Mouse (Mus musculus) midbrain, postnatal 0 days (tissue): ENCODE data around the gene Klhl35. TPM values are rescaled to one million over a fixed set of nuclear protein-coding genes. Genes with fewer than 3 reads are reported as not detected.

Experiments
- ATAC-seq: fragments of 200-750 bp; cut with Nextera tagmentation; 2 replicates; pipeline ENCODE4 v1.8.0; 2017; ENCODE audit warnings: moderate number of reproducible peaks, mild to moderate bottlenecking, moderate TSS enrichment, moderate library complexity; ENCODE audit not compliant: low FRiP score
- DNase-seq: peaks from one replicate; pipeline ENCODE4 v3.0.0-alpha.2; 2015; ENCODE audit warnings: low spot score
- H3K27ac ChIP-seq: fragments of 300-500 bp; sonication (generic); 2 replicates; pipeline ENCODE4 v1.5.1; 2014; ENCODE audit warnings: low read depth, mild to moderate bottlenecking, low read length, mixed read lengths
- H3K27me3 ChIP-seq: fragments of 300-500 bp; sonication (generic); 2 replicates; pipeline ENCODE4 v1.6.1; 2014; ENCODE audit warnings: low read length, control low read depth, mixed read lengths; ENCODE audit not compliant: insufficient read depth
- H3K36me3 ChIP-seq: fragments of 300-500 bp; sonication (generic); 2 replicates; pipeline ENCODE4 v1.6.1; 2014; ENCODE audit warnings: low read length, control low read depth, mixed read lengths; ENCODE audit not compliant: insufficient read depth
- H3K4me1 ChIP-seq: fragments of 300-500 bp; sonication (generic); 2 replicates; pipeline ENCODE4 v1.6.1; 2014; ENCODE audit warnings: mild to moderate bottlenecking, control low read depth, antibody characterized with exemption, low read length, mixed read lengths; ENCODE audit not compliant: insufficient read depth
- H3K4me2 ChIP-seq: fragments of 300-500 bp; sonication (generic); 2 replicates; pipeline ENCODE4 v1.6.1; 2014; ENCODE audit warnings: low read depth, mild to moderate bottlenecking, low read length, mixed read lengths; ENCODE audit not compliant: poor library complexity, severe bottlenecking
- H3K4me3 ChIP-seq: fragments of 300-500 bp; sonication (generic); 2 replicates; pipeline ENCODE4 v1.5.1; 2014; ENCODE audit warnings: low read depth, mild to moderate bottlenecking, low read length, moderate library complexity
- H3K9ac ChIP-seq: fragments of 300-500 bp; sonication (generic); replicated peaks from 2 replicates; pipeline ENCODE4 v1.6.1; 2014; ENCODE audit warnings: mild to moderate bottlenecking, low read length, moderate library complexity, mixed read lengths; ENCODE audit not compliant: poor library complexity, severe bottlenecking
- H3K9me3 ChIP-seq: fragments of 300-500 bp; sonication (generic); 2 replicates; pipeline ENCODE4 v1.6.1; 2016; ENCODE audit warnings: low read length, control low read depth
- CTCF ChIP-seq: IDR thresholded peaks from 2 replicates; pipeline ENCODE4 v1.5.1; 2016; ENCODE audit warnings: antibody characterized with exemption, mild to moderate bottlenecking
- WGBS: fragments of 180-500 bp; shearing (Covaris S2); extraction: QIAGEN DNeasy Blood & Tissue Kit; methylation state at CpG from one replicate; pipeline ENCODE4 v1.1.7; 2014; 5-methylcytosine and 5-hydroxymethylcytosine counted together
- polyA plus RNA-seq: library from polyadenylated mRNA; unstranded; fragments of >200 nt; fragmentation: Nextera tagmentation; extraction: Ambion mirVana; gene quantifications from 2 replicates; pipeline ENCODE4 v1.2.1, GENCODE M21; 2015
- total RNA-seq: library from RNA; depleted of rRNA; stranded (reverse); fragments of >200 nt; gene quantifications from 2 replicates; pipeline ENCODE4 v1.2.3, GENCODE M21; 2014

Gene Klhl35
- total and polyA plus RNA-seq, 2 experiments from 2014 or later, result 2.4 to 3.9 TPM

- TF ChIP-seq CTCF, result no peak
- WGBS, result 91% methylated on average over 3 of the region's 3 CpGs
- Histone ChIP-seq H3K4me1 (peaks cover 5% of the 10 kb centered on the region; the same call in 1 of the 2 replicates), H3K4me3 (no peak overlapping the region), H3K27ac (no peak overlapping the region), H3K4me2 (no peak overlapping the region), H3K36me3 (no peaks in the 10 kb centered on the region; the same call in none of the 2 replicates), H3K9me3 (no peaks in the 10 kb centered on the region), H3K9ac (no peak overlapping the region), H3K27me3 (no peaks in the 10 kb centered on the region)
- no peak for DNase-seq
- ATAC-seq, result no peak
These were observed 37.8 kb upstream of the Klhl35 start for GRCm38 (mm10) chr7:99427987-99428386.

GRCm38 (mm10) chr7:99428836-99429235 is 37.0 kb upstream of the Klhl35 start:
- no peak for TF ChIP-seq CTCF
- no peak overlapping the region for H3K9ac ChIP-seq
- DNase-seq, result no peak
- peaks cover 5% of the 10 kb centered on the region; the same call in 1 of the 2 replicates for H3K4me1 ChIP-seq
- no peak overlapping the region for H3K4me2 ChIP-seq
- no peaks in the 10 kb centered on the region; the same call in none of the 2 replicates for H3K36me3 ChIP-seq
- H3K4me3 ChIP-seq, result no peak overlapping the region
- ATAC-seq, result no peak
- no peaks in the 10 kb centered on the region for H3K27me3 ChIP-seq
- 91% methylated on average over 5 of the region's 5 CpGs for WGBS
- H3K9me3 ChIP-seq, result no peaks in the 10 kb centered on the region
- no peak overlapping the region for H3K27ac ChIP-seq

DNA sequence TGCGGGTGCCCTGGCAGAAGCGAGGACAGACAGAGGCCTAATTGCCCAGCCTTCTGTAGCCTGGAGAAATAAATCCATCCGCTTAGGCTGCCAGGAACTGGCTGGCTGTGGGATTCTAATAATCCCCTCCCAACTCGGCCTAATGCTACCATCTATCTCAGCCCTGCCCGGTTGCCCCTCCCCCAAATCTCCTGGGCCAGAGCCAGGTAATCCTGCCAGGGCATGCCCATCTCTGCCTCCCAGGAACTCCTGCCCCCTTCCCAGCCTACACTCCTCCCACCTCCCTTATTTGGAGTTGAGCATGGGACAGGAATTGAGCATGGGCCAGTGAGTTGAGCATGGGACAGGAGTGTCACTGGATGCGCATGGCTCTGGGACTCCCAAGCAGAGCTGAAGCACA is 36.0 kb upstream of the Klhl35 start:
- peaks cover 5% of the 10 kb centered on the region; the same call in 1 of the 2 replicates for H3K4me1 ChIP-seq
- H3K4me3 ChIP-seq, result no peak overlapping the region
- TF ChIP-seq CTCF, result no peak
- no peaks in the 10 kb centered on the region; the same call in none of the 2 replicates for H3K36me3 ChIP-seq
- ATAC-seq (no peak), DNase-seq (peak; percentile 69)
- 20% methylated on average over 6 of the region's 6 CpGs for WGBS
- no peaks in the 10 kb centered on the region for H3K27me3 ChIP-seq
- H3K27ac ChIP-seq, result 0 out of 2 replicates have a peak overlapping the region, but pooled peaks have one; percentile 7
- H3K4me2 ChIP-seq, result no peak overlapping the region
- no peak overlapping the region for H3K9ac ChIP-seq
- no peaks in the 10 kb centered on the region for H3K9me3 ChIP-seq

- DNase-seq (no peak), ATAC-seq (no peak)
- Histone ChIP-seq H3K4me2 (no peak overlapping the region), H3K27me3 (no peaks in the 10 kb centered on the region), H3K4me3 (no peak overlapping the region), H3K4me1 (peaks cover 5% of the 10 kb centered on the region; the same call in 1 of the 2 replicates), H3K9me3 (no peaks in the 10 kb centered on the region), H3K9ac (no peak overlapping the region), H3K27ac (no peak overlapping the region), H3K36me3 (no peaks in the 10 kb centered on the region; the same call in none of the 2 replicates)
- TF ChIP-seq CTCF, result no peak
- 70% methylated on average over 11 of the region's 11 CpGs for WGBS
These were observed 35.6 kb upstream of the Klhl35 start for GRCm38 (mm10) chr7:99430246-99430645.

DNA sequence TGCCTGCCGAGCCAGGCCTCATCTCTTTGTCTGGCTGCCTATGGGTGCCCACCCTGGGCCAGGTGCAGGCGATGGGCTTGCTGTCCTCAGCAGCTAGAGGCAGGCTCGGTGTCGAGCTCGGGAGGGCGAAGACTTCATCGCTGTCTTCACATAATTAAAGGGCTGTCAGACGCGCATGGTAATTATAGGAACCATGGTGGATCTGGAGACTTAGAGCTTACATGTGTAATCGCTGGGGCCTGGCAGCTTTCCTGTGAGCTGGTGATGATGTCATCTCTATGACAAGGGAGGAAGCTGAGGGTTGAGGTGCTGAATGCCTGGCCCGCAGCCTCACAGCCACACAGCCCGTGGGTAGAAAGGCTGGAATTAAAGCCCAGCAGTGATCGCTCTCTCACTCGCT is 33.6 kb upstream of the Klhl35 start:
- H3K9me3 ChIP-seq, result no peaks in the 10 kb centered on the region
- 45% methylated on average over 14 of the region's 14 CpGs for WGBS
- H3K36me3 ChIP-seq, result no peaks in the 10 kb centered on the region
- no peak for ATAC-seq
- H3K4me1 ChIP-seq, result peaks cover 5% of the 10 kb centered on the region; the same call in 1 of the 2 replicates
- H3K27ac ChIP-seq, result 0 out of 2 replicates have a peak overlapping the region, but pooled peaks have one; percentile 47
- H3K4me3 ChIP-seq, result no peak overlapping the region
- H3K9ac ChIP-seq, result no peak overlapping the region
- no peak for TF ChIP-seq CTCF
- H3K4me2 ChIP-seq, result no peak overlapping the region
- DNase-seq, result peak; percentile 46
- no peaks in the 10 kb centered on the region for H3K27me3 ChIP-seq

GRCm38 (mm10) chr7:99432863-99433262 is 32.9 kb upstream of the Klhl35 start:
- H3K9ac ChIP-seq, result no peak overlapping the region
- no peak overlapping the region for H3K4me3 ChIP-seq
- 93% methylated on average over 6 of the region's 6 CpGs for WGBS
- no peaks in the 10 kb centered on the region for H3K27me3 ChIP-seq
- H3K4me1 ChIP-seq, result peaks cover 5% of the 10 kb centered on the region; the same call in 1 of the 2 replicates
- H3K9me3 ChIP-seq, result no peaks in the 10 kb centered on the region
- no peaks in the 10 kb centered on the region for H3K36me3 ChIP-seq
- no peak overlapping the region for H3K4me2 ChIP-seq
- TF ChIP-seq CTCF, result no peak
- no peak for ATAC-seq
- no peak for DNase-seq
- H3K27ac ChIP-seq, result no peak overlapping the region
